Mouse (Mus musculus) gastrocnemius, postnatal 10 days (tissue): Measurements from ENCODE around the gene Timm13. TPM values are rescaled to one million over a fixed set of nuclear protein-coding genes. Genes with fewer than 3 reads are reported as not detected.

Source experiments
- DNase-seq: peaks from one replicate; pipeline ENCODE4 v3.0.0; 2021; ENCODE audit warnings: mixed read lengths
- total RNA-seq, 2 experiments: library from RNA; stranded (reverse); gene quantifications; 2 replicates each; pipeline ENCODE4 v1.2.3; 2021

Timm13 gene
- total RNA-seq, 2 experiments from 2014 or later: 113 to 127 TPM

DNA sequence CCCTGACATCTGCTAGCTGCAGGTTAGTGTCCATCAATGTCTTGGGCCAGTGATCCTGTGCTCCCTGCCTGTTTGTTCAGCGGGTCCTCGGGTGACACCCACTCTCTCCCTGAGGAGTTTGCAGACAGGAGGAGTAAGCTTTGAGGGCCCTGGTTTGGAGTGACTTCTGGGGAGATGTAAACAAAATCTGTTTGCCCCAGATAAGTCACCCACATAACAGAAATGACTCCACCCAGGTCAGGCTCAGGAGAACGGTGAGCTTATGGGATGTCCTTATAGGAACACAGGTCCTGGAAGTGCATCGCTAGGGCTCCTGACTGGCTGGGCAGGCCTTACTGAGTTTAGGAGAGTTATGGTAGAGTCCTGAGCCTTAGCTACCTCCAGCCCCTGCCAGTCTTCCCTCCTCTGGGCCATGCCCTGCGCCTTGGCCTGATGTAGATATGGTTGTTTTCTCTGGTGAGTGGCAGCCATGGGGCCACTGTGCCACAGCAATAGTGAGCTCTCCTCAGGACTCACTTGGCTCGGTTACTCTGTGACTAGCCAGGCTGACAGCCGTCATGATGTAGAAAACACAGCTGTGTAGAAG, 42.3 kb downstream of the Timm13 start:
- DNase-seq: no peak

- no peak for DNase-seq
Observed at GRCm38 (mm10) chr10:80857848-80858247, 42.9 kb downstream of the Timm13 start.

DNA sequence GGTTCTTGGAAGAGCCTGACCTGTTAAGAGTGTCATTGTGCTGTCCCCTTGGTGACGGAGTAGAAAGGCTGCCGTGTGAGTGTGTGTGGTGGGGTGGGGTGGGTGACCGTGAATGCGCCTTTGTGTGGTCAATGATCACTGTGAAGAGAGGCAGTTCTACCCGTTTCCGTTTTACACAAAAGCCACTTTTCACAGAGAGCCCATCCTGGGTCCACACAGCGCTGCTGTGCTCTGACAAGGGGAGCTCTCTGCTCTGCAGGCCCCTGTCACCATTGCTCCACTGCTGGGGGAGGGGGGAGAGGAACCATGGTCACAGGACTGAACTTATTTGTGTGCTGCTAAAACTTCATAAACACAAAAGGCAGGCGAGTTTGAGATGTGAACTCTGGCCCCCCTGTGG, 43.4 kb downstream of the Timm13 start:
- DNase-seq: no peak

- DNase-seq: no peak
Observed at GRCm38 (mm10) chr10:80856908-80857307, 43.9 kb downstream of the Timm13 start.

GRCm38 (mm10) chr10:80856267-80856666, 44.5 kb downstream of the Timm13 start:
- DNase-seq: no peak

DNA sequence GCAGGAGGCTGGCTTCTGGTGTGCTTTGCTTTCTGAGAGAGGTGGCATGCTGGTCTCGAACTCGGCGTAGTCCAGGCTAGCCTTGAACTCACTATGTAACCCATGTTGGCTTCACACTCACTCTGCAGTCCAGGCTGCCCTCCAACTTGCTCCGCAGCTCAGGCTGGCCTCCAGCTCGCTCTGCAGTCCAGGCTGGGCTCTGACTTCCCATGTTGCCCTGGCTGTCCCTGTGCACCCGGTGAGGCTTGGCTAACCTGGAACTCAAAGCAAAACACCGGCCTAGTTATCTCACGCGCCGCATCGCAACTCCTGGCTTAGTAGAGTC, 45.1 kb downstream of the Timm13 start:
- no peak for DNase-seq

- peak; percentile 99 for DNase-seq
Observed at GRCm38 (mm10) chr10:80854913-80855748, 45.6 kb downstream of the Timm13 start, which contains the start of the genes Lsm7 and Sppl2b. TSS of gene Lsm7 (minus strand) at chr10:80855209. TSS of gene Sppl2b (plus strand) at chr10:80855275.

Other genes starting within 250 kb of the Timm13 start
- gene Btbd2, start 243.9 kb downstream of the Timm13 start, total RNA-seq: 10 to 100 TPM; 39.9 to 40.3 TPM
- gene Mknk2, start 222.9 kb downstream of the Timm13 start, total RNA-seq: 100 to 1,000 TPM; 142 to 160 TPM
- gene Mob3a, start 199.0 kb downstream of the Timm13 start, total RNA-seq: 10 to 100 TPM in 1 of 2 experiments, 1 to 10 TPM in 1; 8.6 to 13.1 TPM
- 1 to 10 TPM; 4.3 to 6.1 TPM for gene Izumo4, start 198.8 kb downstream of the Timm13 start, total RNA-seq
- gene Ap3d1, start 158.7 kb downstream of the Timm13 start, total RNA-seq: 10 to 100 TPM; 27.7 to 37.1 TPM
- 10 to 100 TPM; 25.9 to 46.0 TPM for gene Dot1l, start 145.8 kb downstream of the Timm13 start, total RNA-seq
- gene Sf3a2, start 102.8 kb downstream of the Timm13 start, total RNA-seq: 10 to 100 TPM; 31.6 to 41.3 TPM
- gene Plekhj1, start 102.3 kb downstream of the Timm13 start, total RNA-seq: 10 to 100 TPM; 26.8 to 30.9 TPM
- under 1 TPM; 0.20 to 0.52 TPM for gene Amh, start 95.7 kb downstream of the Timm13 start, total RNA-seq
- gene Jsrp1, start 87.5 kb downstream of the Timm13 start, total RNA-seq: 100 to 1,000 TPM; 289 to 339 TPM
- gene Oaz1, start 74.3 kb downstream of the Timm13 start, total RNA-seq: 100 to 1,000 TPM; 846 to 935 TPM
- gene Lingo3, start 56.9 kb downstream of the Timm13 start, total RNA-seq: 10 to 100 TPM; 31.9 to 32.9 TPM
- gene Lsm7, start 45.8 kb downstream of the Timm13 start, total RNA-seq: 10 to 100 TPM; 36.8 to 42.4 TPM
- gene Sppl2b, start 45.7 kb downstream of the Timm13 start, total RNA-seq: 10 to 100 TPM; 30.5 to 33.0 TPM
- gene Tmprss9, start 29.1 kb downstream of the Timm13 start, total RNA-seq: under 1 TPM in 1 of 2 experiments, not detected in 1; 0.07 TPM
- gene Lmnb2, start 17.3 kb upstream of the Timm13 start, total RNA-seq: 10 to 100 TPM; 24.0 to 28.1 TPM
- gene Gadd45b, start 29.1 kb upstream of the Timm13 start, total RNA-seq: 10 to 100 TPM in 1 of 2 experiments, 1 to 10 TPM in 1; 9.0 to 15.9 TPM
- gene Gng7, start 114.0 kb upstream of the Timm13 start, total RNA-seq: 1 to 10 TPM; 1.7 to 2.0 TPM
- under 1 TPM; 0.27 to 0.87 TPM for gene Diras1, start 124.7 kb upstream of the Timm13 start, total RNA-seq
- 10 to 100 TPM; 11.5 to 13.3 TPM for gene Slc39a3, start 136.5 kb upstream of the Timm13 start, total RNA-seq
- 10 to 100 TPM; 82.2 to 84.4 TPM for gene Sgta, start 159.2 kb upstream of the Timm13 start, total RNA-seq
- gene Thop1, start 169.1 kb upstream of the Timm13 start, total RNA-seq: 10 to 100 TPM; 26.4 to 27.1 TPM
- gene Creb3l3, start 197.9 kb upstream of the Timm13 start, total RNA-seq: 1 to 10 TPM in 1 of 2 experiments, under 1 TPM in 1; 0.87 to 2.1 TPM
- 100 to 1,000 TPM; 170 to 177 TPM for gene Map2k2, start 204.9 kb upstream of the Timm13 start, total RNA-seq
- 10 to 100 TPM; 29.2 to 35.9 TPM for gene Zbtb7a, start 234.3 kb upstream of the Timm13 start, total RNA-seq